In the genomic region with DNA sequence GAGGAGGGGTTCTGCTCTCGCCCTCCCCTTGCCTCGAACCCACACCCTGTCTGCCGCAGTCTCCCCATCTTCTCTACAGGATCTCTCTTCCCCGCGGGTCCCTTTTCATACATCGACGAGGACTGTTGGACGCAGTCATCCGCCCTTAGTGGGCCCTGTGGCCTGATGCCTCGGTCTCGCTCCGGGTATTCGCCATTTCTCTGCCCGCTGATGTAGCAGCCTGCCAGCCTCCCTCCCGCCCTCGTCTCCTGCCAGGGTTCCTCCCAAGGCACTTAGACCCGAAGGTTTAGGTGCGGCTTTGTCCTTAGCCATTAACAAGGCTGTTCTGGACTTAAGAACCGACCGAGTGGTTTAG, we compare ENCODE assay signal across 8 mouse cellular contexts. TPM values are rescaled to one million over a fixed set of nuclear protein-coding genes. Genes with fewer than 3 reads are reported as not detected.
DNase-seq lines count a peak whose midpoint lies in the region; ATAC-seq and TF ChIP-seq lines count a peak whose summit lies in the region.
"Had no signal": no experiment of that assay in that cellular context is flagged by ENCODE, and none has a peak within 500 bp of the region (broad histone marks: within the 10 kb centered on the region; RNA-seq: fewer than 3 reads in every experiment).

No protein-coding gene starts in this region.

- peak overlapping the region; percentile 60 for H3K9ac ChIP-seq in embryonic facial prominence, embryonic 14.5 days (ENCODE audit: low read depth, low read length)
- no peak overlapping the region for H3K9ac ChIP-seq in intestine, postnatal 0 days (ENCODE audit: low read depth, low read length)
- peak overlapping the region; percentile 62 for H3K9ac ChIP-seq in neural tube, embryonic 15.5 days (replicated peaks)

- H3K4me3 ChIP-seq in megakaryocyte, embryonic 14.5 days (replicated peaks) = peak overlapping the region; percentile 83
- H3K4me3 ChIP-seq in embryonic facial prominence, embryonic 14.5 days (ENCODE audit: low read depth, low read length) = peak overlapping the region; percentile 44
- H3K4me3 ChIP-seq in intestine, postnatal 0 days (ENCODE audit: low read depth, low read length) = peak overlapping the region; percentile 44
- peak overlapping the region; percentile 42 for H3K4me3 ChIP-seq in neural tube, embryonic 15.5 days (replicated peaks)

- H3K9me3 ChIP-seq in megakaryocyte, embryonic 14.5 days = no peaks in the 10 kb centered on the region
- no peaks in the 10 kb centered on the region for H3K9me3 ChIP-seq in embryonic facial prominence, embryonic 14.5 days (ENCODE audit: control insufficient read depth, low read length)
- no peaks in the 10 kb centered on the region for H3K9me3 ChIP-seq in intestine, postnatal 0 days (ENCODE audit: control insufficient read depth)
- H3K9me3 ChIP-seq in neural tube, embryonic 15.5 days (replicated peaks) = no peaks in the 10 kb centered on the region

- no peak for TF ChIP-seq CTCF in intestine, postnatal 0 days (IDR thresholded peaks at IDR 0.05; ENCODE audit: low read depth)

- no peak for ATAC-seq in megakaryocyte, adult 5-6 weeks (ENCODE audit: poor library complexity, severe bottlenecking)
- no peak for ATAC-seq in embryonic facial prominence, embryonic 14.5 days (ENCODE audit: low read depth)
- ATAC-seq in intestine, postnatal 0 days = no peak
- no peak for ATAC-seq in neural tube, embryonic 15.5 days (ENCODE audit: low FRiP score)

- H3K36me3 ChIP-seq in megakaryocyte, embryonic 14.5 days (replicated peaks; ENCODE audit: low read length) = no peaks in the 10 kb centered on the region
- no peaks in the 10 kb centered on the region for H3K36me3 ChIP-seq in embryonic facial prominence, embryonic 14.5 days (ENCODE audit: control insufficient read depth, insufficient read depth, low read length)
- H3K36me3 ChIP-seq in intestine, postnatal 0 days (ENCODE audit: control insufficient read depth, insufficient read depth) = no peaks in the 10 kb centered on the region
- H3K36me3 ChIP-seq in neural tube, embryonic 15.5 days = no peaks in the 10 kb centered on the region

- peaks cover 24% of the 10 kb centered on the region for H3K4me1 ChIP-seq in megakaryocyte, embryonic 14.5 days
- H3K4me1 ChIP-seq in embryonic facial prominence, embryonic 14.5 days (ENCODE audit: control insufficient read depth, insufficient read depth, low read length) = 0 out of 2 replicates have a peak, but pooled peaks cover 2% of the 10 kb centered on the region
- H3K4me1 ChIP-seq in intestine, postnatal 0 days (replicated peaks; ENCODE audit: control insufficient read depth, insufficient read depth, low read length) = no peaks in the 10 kb centered on the region
- peaks cover 66% of the 10 kb centered on the region for H3K4me1 ChIP-seq in neural tube, embryonic 15.5 days

- WGBS in embryonic facial prominence, embryonic 14.5 days = under 1% methylated on average over 19 of the region's 20 CpGs
- WGBS in intestine, postnatal 0 days = 2% methylated on average over 19 of the region's 20 CpGs
- WGBS in neural tube, embryonic 15.5 days = 1% methylated on average over 20 of the region's 20 CpGs

- peak overlapping the region; percentile 95 for H3K4me2 ChIP-seq in embryonic facial prominence, embryonic 14.5 days (ENCODE audit: low read depth, low read length)
- H3K4me2 ChIP-seq in intestine, postnatal 0 days (replicated peaks; ENCODE audit: low read depth) = peak overlapping the region; percentile 69
- H3K4me2 ChIP-seq in neural tube, embryonic 15.5 days = peak overlapping the region; percentile 87

- peaks cover 95% of the 10 kb centered on the region for H3K27me3 ChIP-seq in megakaryocyte, embryonic 14.5 days (replicated peaks)
- peaks cover 86% of the 10 kb centered on the region for H3K27me3 ChIP-seq in embryonic facial prominence, embryonic 14.5 days (replicated peaks; ENCODE audit: control insufficient read depth, insufficient read depth, low read length)
- H3K27me3 ChIP-seq in intestine, postnatal 0 days (replicated peaks; ENCODE audit: control insufficient read depth, insufficient read depth, low read length) = peaks cover 77% of the 10 kb centered on the region
- peaks cover 29% of the 10 kb centered on the region for H3K27me3 ChIP-seq in neural tube, embryonic 15.5 days (replicated peaks)

- no peak for DNase-seq in embryonic facial prominence, embryonic 14.5 days (ENCODE audit: low spot score)
- no peak for DNase-seq in thymus, postnatal 4 days
- no peak for DNase-seq in embryo, embryonic 11 days

- no peak overlapping the region for H3K27ac ChIP-seq in embryonic facial prominence, embryonic 14.5 days (replicated peaks; ENCODE audit: low read depth, low read length)
- H3K27ac ChIP-seq in intestine, postnatal 0 days (ENCODE audit: low read depth, low read length) = no peak overlapping the region
- H3K27ac ChIP-seq in neural tube, embryonic 15.5 days (replicated peaks) = peak overlapping the region; percentile 95
- H3K27ac ChIP-seq: macrophage had no signal

RNA-seq across cellular contexts. Expression of a gene that starts 25.3 kb away (rescaled TPM):
- polyA plus RNA-seq in megakaryocyte, embryonic 14.5 days (2012; ENCODE audit: insufficient read depth, low replicate concordance) = 6.7 and 23.2 TPM in 2 replicates
- 17.0 and 23.7 TPM in 2 replicates for total RNA-seq in megakaryocyte, adult 5-6 weeks (2015)
- total RNA-seq in megakaryocyte, adult 5-6 weeks (2017) = 12.0 and 12.2 TPM in 2 replicates
- polyA plus RNA-seq in embryonic facial prominence, embryonic 14.5 days (2014; fragmentation: Nextera tagmentation; extraction: Ambion mirVana) = 51.1 and 51.9 TPM in 2 replicates
- polyA plus RNA-seq in intestine, postnatal 0 days (2015; fragmentation: Nextera tagmentation; extraction: Ambion mirVana) = 14.2 and 14.4 TPM in 2 replicates
- polyA plus RNA-seq in neural tube, embryonic 15.5 days (2015; fragmentation: Nextera tagmentation; extraction: Ambion mirVana) = 28.3 and 41.6 TPM in 2 replicates
